Mouse (Mus musculus) granulocyte monocyte progenitor cell, adult 5-6 weeks (primary cell): ENCODE data around the gene Ccdc93. TPM values are rescaled to one million over a fixed set of nuclear protein-coding genes. Genes with fewer than 3 reads are reported as not detected.

Experiments
- ATAC-seq: replicated peaks from 2 replicates; pipeline ENCODE4 v1.8.0; 2016; ENCODE audit warnings: mild to moderate bottlenecking, moderate TSS enrichment, inconsistent platforms; ENCODE audit not compliant: poor library complexity, severe bottlenecking
- total RNA-seq, 2 experiments: library from RNA; stranded (forward) in 1 of 2; stranded (reverse) in 1 of 2; fragments of 200-712, 200-1000 nt in 1 of 2; fragments of >200 nt in 1 of 2; fragmentation: Nextera tagmentation in 1 of 2; gene quantifications; 2 replicates each; pipeline ENCODE4 v1.2.3; 2014 to 2017

Ccdc93 gene
- total RNA-seq, 2 experiments from 2014 or later = 19.5 to 32.0 TPM

DNA sequence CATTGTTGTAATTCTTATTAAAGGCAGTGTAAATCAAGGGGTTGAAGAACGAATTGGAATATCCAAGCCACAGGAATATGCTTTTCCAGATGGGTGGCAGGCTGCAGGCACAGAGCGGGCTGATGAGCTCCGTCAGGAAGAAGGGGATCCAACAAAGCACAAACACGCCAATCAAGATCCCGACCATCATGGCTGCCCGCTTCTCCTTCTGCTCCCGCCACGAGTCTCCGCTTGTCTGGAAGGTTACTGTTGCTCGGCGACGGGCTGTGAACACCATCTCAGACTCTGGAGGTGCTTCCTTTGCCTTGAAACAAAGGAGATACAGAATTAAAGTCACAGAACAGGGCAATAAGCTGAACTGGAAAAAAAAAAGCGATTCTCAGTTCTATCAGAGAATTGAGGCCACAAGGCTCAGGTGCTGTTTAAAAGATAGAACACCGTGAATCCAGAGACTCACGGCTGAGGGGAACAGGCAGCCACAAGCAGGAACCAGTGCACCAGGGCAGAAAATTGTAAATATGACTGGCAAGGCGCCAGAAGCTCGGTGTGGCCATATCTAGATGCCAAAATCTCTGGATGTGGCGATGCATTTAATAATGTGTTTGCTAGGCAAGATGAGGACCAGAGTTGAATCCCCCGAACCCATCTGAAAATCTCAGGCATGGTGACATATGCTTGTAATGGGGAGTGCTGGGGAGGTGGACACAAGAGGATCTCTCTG lies 79.7 kb downstream of the Ccdc93 start:
- ATAC-seq = no peak

- no peak for ATAC-seq
Measured at GRCm38 (mm10) chr1:121511186-121511585, 80.3 kb downstream of the Ccdc93 start.

GRCm38 (mm10) chr1:121511966-121512365 lies 81.1 kb downstream of the Ccdc93 start:
- ATAC-seq = peak; percentile 47; the same call in 1 of the 2 replicates

- no peak for ATAC-seq
Measured at GRCm38 (mm10) chr1:121518609-121519008, 87.8 kb downstream of the Ccdc93 start.

DNA sequence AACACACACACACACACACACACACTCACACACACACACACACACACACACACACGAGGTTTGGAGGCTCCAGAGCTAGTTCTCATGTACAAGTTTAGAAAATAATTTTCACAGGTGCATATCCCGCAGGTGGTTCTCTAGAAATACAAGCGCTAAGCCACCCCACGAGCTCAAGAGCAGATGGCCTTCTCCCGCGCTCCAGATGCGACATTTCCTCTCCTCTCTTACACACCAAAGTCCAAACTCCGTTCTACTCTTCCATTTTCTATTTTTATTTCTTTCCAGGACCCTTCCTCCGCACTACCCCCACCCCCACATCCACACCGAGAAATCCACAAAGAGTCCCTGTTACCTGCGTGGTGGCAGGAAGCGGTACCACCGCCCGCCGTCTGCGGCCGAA lies 96.2 kb downstream of the Ccdc93 start:
- ATAC-seq = no peak

DNA sequence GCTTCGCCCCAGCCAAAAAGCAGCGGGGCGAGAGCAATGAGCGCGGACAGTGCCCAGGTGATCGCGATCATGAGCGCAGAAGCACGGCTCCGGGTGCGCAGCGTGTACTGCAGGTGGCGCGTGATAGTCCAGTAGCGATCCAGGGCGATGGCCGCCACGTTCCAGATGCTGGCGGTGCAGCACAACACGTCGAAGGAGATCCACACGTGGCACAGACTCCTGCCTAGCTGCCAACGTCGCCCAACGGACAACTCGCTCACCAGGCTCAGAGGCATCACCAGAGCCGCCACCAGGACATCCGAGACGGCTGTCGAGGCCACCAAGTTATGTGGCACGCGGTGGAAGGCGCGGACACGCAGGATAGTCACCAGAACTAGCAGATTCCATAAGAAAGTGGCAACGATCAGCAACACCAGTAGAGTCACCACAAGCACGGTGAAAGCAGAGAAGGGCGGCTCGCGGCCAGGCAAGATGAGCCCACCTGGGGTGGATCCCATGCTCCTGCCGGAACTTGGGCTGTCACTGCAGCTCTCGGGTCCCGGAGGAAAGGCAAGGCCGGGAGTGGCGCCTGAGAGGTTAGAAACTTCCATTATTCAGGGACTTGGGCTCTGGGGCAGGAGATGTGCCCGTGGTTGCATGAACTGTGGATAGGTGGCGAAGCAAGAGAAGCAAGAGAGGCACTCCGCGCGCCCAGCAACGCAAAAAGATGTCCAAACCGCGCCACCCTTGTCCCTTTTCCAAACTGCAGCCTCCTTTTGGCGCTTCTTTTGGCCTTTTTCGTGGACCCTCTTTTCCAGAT lies 97.0 kb downstream of the Ccdc93 start:
- peak; percentile 33 for ATAC-seq

GRCm38 (mm10) chr1:121528399-121528720 lies 97.5 kb downstream of the Ccdc93 start, which contains the start of gene Htr5b:
Gene Htr5b (minus strand): TSS chr1:121528465.
- ATAC-seq = peak; percentile 33

DNA sequence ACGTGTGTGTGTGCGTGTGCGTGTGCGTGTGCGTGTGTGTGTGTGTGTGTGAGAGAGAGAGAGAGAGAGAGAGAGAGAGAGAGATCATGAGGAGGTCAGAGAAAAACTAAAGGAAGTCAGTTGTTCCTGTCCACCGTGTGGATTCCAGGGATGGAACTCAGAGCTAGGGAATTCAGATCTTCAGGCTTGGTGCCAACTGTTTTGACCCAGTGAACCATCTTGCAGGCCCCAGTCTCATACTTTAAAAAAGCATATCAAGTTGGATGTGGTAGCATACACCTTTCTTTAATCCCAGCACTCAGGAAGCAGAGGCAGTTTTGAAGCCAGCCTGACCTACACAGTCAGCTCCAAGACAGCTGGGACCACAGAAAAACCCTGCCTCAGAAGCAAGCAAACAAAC lies 98.4 kb downstream of the Ccdc93 start:
- no peak for ATAC-seq

- no peak for ATAC-seq
Measured at GRCm38 (mm10) chr1:121531439-121531838, 100.6 kb downstream of the Ccdc93 start.

GRCm38 (mm10) chr1:121540361-121540760 lies 109.5 kb downstream of the Ccdc93 start:
- no peak for ATAC-seq

DNA sequence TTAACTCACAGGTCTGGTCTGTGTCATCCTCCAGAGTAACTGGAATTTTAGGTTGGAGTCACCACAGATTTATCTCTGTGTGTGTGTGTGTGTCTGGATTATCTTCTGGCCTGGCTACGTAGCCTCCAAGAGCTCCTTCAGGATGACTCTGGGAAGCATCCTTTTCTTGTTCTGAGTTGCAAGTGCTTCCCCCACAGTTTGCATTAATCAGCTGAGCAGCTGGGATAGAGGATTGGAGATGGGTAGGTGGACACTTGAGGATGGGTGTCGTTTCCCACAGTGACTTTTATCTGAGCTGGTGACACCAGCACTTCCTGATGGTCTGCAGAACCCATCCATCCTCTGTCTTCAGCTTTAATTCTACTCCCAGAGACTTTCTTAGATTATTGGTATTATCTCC lies 116.0 kb downstream of the Ccdc93 start:
- no peak for ATAC-seq

DNA sequence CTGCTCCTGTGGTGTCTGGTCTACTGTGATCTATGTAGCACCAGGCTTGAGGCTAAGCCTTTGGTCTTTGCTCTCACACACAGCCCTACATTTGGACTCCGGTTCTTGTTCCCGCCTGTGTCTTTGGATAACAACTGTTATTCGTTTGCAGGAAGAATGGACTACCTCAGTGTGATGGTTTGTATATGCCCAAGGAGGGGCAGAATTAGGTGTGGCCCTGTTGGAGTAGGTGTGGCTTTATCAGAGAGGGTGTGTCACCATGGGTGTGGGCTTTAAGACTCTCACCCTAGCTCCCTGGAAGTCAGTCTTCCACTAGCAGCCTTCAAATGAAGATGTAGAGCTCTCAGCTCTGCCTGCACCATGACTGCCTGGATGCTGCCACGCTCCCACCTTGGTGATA lies 117.8 kb downstream of the Ccdc93 start:
- ATAC-seq = no peak

GRCm38 (mm10) chr1:121549456-121549855 lies 118.6 kb downstream of the Ccdc93 start:
- peak; percentile 39; the same call in 1 of the 2 replicates for ATAC-seq

- ATAC-seq = no peak
Measured at GRCm38 (mm10) chr1:121550801-121551456, 120.1 kb downstream of the Ccdc93 start.

DNA sequence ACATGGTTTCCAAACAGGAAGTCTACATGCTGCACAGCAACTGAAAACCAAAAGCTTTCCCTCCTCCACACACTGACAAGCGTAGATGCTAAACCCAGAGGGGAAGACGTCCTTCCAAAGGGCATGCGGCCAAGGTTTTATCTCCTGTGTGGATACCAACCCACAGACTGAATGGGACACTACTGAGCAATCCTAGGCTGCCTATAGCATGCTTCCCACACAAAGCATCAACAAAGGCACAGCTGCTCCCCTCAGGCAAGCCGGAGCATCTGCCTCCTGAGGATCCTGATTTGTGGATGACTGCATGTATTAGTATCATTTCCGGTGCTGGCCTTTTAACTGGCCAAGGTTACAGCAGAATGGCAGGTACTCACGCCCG lies 120.6 kb downstream of the Ccdc93 start:
- no peak for ATAC-seq

Other genes starting within 250 kb of the Ccdc93 start
- gene Insig2, start 98.5 kb upstream of the Ccdc93 start, total RNA-seq (2014; fragmentation: Nextera tagmentation) = 7.1 and 48.4 TPM in 2 replicates
- 5.4 and 11.5 TPM in 2 replicates for gene Insig2, start 98.5 kb upstream of the Ccdc93 start, total RNA-seq (2017)
- not detected in 2 replicates for gene Htr5b, start 97.4 kb downstream of the Ccdc93 start, total RNA-seq (2014; fragmentation: Nextera tagmentation)
- not detected in 2 replicates for gene Htr5b, start 97.4 kb downstream of the Ccdc93 start, total RNA-seq (2017)
- 106 and 139 TPM in 2 replicates for gene Ddx18, start 136.9 kb downstream of the Ccdc93 start, total RNA-seq (2014; fragmentation: Nextera tagmentation)
- 88.3 and 95.2 TPM in 2 replicates for gene Ddx18, start 136.9 kb downstream of the Ccdc93 start, total RNA-seq (2017)